Mouse (Mus musculus): ENCODE data around the gene Smim4.

The Smim4 gene

GRCm38 (mm10) chr14:31112187-31112586 is 16.6 kb downstream of the Smim4 start:
- no peak for DNase-seq

- DNase-seq: no peak
Measured at GRCm38 (mm10) chr14:31110613-31111012, 18.1 kb downstream of the Smim4 start.

GRCm38 (mm10) chr14:31105156-31105555 is 23.6 kb downstream of the Smim4 start:
- DNase-seq: no peak

GRCm38 (mm10) chr14:31089918-31090317 is 38.8 kb downstream of the Smim4 start:
- DNase-seq: no peak

GRCm38 (mm10) chr14:31088515-31088914 is 40.2 kb downstream of the Smim4 start:
- DNase-seq: no peak

GRCm38 (mm10) chr14:31087433-31087832 is 41.3 kb downstream of the Smim4 start:
- no peak for DNase-seq

GRCm38 (mm10) chr14:31081147-31081546 is 47.6 kb downstream of the Smim4 start:
- DNase-seq: no peak

GRCm38 (mm10) chr14:31079313-31080028 is 49.3 kb downstream of the Smim4 start:
- DNase-seq: no peak

GRCm38 (mm10) chr14:31078597-31079208 is 50.1 kb downstream of the Smim4 start:
- no peak for DNase-seq

- DNase-seq: no peak
Measured at GRCm38 (mm10) chr14:31069086-31069733, 59.5 kb downstream of the Smim4 start.

GRCm38 (mm10) chr14:31062277-31062676 is 66.5 kb downstream of the Smim4 start:
- no peak for DNase-seq

- DNase-seq: no peak
Measured at GRCm38 (mm10) chr14:31045817-31046216, 82.9 kb downstream of the Smim4 start.

- no peak for DNase-seq
Measured at GRCm38 (mm10) chr14:31045296-31045695, 83.5 kb downstream of the Smim4 start.
